In genomic region chr11:70688372-70688771, GRCm38 (mm10) we compare ENCODE assay signal across 8 mouse cellular contexts. TPM values are rescaled to one million over a fixed set of nuclear protein-coding genes. Genes with fewer than 3 reads are reported as not detected.
DNase-seq lines count a peak whose midpoint lies in the region; ATAC-seq and TF ChIP-seq lines count a peak whose summit lies in the region.

No protein-coding gene starts in this region.

- 9% methylated on average over 8 of the region's 8 CpGs for WGBS in kidney, embryonic 15.5 days
- WGBS in embryonic facial prominence, embryonic 10.5 days: 12% methylated on average over 8 of the region's 8 CpGs
- WGBS in hindbrain, embryonic 16.5 days: 9% methylated on average over 8 of the region's 8 CpGs
- WGBS in midbrain, postnatal 0 days: 9% methylated on average over 8 of the region's 8 CpGs

- no peaks in the 10 kb centered on the region for H3K27me3 ChIP-seq in kidney, embryonic 15.5 days
- no peaks in the 10 kb centered on the region for H3K27me3 ChIP-seq in embryonic facial prominence, embryonic 10.5 days (replicated peaks; ENCODE audit: low read depth, poor library complexity, severe bottlenecking)
- no peaks in the 10 kb centered on the region for H3K27me3 ChIP-seq in hindbrain, embryonic 16.5 days (replicated peaks; ENCODE audit: control insufficient read depth, insufficient read depth, low read length)
- H3K27me3 ChIP-seq in midbrain, postnatal 0 days (ENCODE audit: insufficient read depth, low read length): no peaks in the 10 kb centered on the region

- peak overlapping the region; percentile 72 for H3K9ac ChIP-seq in kidney, embryonic 15.5 days
- peak overlapping the region; percentile 91 for H3K9ac ChIP-seq in hindbrain, embryonic 16.5 days (ENCODE audit: low read depth, low read length)
- peak overlapping the region; percentile 89 for H3K9ac ChIP-seq in midbrain, postnatal 0 days (replicated peaks; ENCODE audit: low read length, poor library complexity, severe bottlenecking)

- H3K9me3 ChIP-seq in kidney, embryonic 15.5 days (replicated peaks): no peaks in the 10 kb centered on the region
- no peaks in the 10 kb centered on the region for H3K9me3 ChIP-seq in embryonic facial prominence, embryonic 10.5 days
- no peaks in the 10 kb centered on the region for H3K9me3 ChIP-seq in hindbrain, embryonic 16.5 days (ENCODE audit: control insufficient read depth, low read length)
- H3K9me3 ChIP-seq in midbrain, postnatal 0 days (ENCODE audit: low read length): no peaks in the 10 kb centered on the region

- peaks cover 25% of the 10 kb centered on the region for H3K36me3 ChIP-seq in kidney, embryonic 15.5 days
- H3K36me3 ChIP-seq in embryonic facial prominence, embryonic 10.5 days (replicated peaks): peaks cover 28% of the 10 kb centered on the region
- H3K36me3 ChIP-seq in hindbrain, embryonic 16.5 days (ENCODE audit: control insufficient read depth, insufficient read depth, low read length): peaks cover 13% of the 10 kb centered on the region
- H3K36me3 ChIP-seq in midbrain, postnatal 0 days (ENCODE audit: insufficient read depth, low read length): peaks cover 11% of the 10 kb centered on the region

- H3K4me3 ChIP-seq in kidney, embryonic 15.5 days (replicated peaks): peak overlapping the region; percentile 81
- H3K4me3 ChIP-seq in embryonic facial prominence, embryonic 10.5 days: peak overlapping the region; percentile 91
- H3K4me3 ChIP-seq in hindbrain, embryonic 16.5 days (ENCODE audit: low read length): peak overlapping the region; percentile 83
- peak overlapping the region; percentile 76 for H3K4me3 ChIP-seq in midbrain, postnatal 0 days (ENCODE audit: low read depth, low read length)

- peak overlapping the region; percentile 89 for H3K4me2 ChIP-seq in kidney, embryonic 15.5 days
- H3K4me2 ChIP-seq in hindbrain, embryonic 16.5 days (ENCODE audit: low read length): peak overlapping the region; percentile 81
- H3K4me2 ChIP-seq in midbrain, postnatal 0 days (ENCODE audit: low read depth, low read length, poor library complexity, severe bottlenecking): peak overlapping the region; percentile 59

- no peak for ATAC-seq in kidney, embryonic 15.5 days (replicated peaks; ENCODE audit: low FRiP score)
- peak; percentile 5; the same call in 1 of the 2 replicates for ATAC-seq in hindbrain, embryonic 16.5 days
- no peak for ATAC-seq in midbrain, postnatal 0 days (ENCODE audit: low FRiP score)

- peaks cover 22% of the 10 kb centered on the region for H3K4me1 ChIP-seq in kidney, embryonic 15.5 days
- H3K4me1 ChIP-seq in embryonic facial prominence, embryonic 10.5 days: peaks cover 25% of the 10 kb centered on the region
- peaks cover 19% of the 10 kb centered on the region for H3K4me1 ChIP-seq in hindbrain, embryonic 16.5 days (ENCODE audit: control insufficient read depth, insufficient read depth, low read depth, low read length)
- H3K4me1 ChIP-seq in midbrain, postnatal 0 days (ENCODE audit: insufficient read depth, low read length): peaks cover 14% of the 10 kb centered on the region

- H3K27ac ChIP-seq in kidney, embryonic 15.5 days: peak overlapping the region; percentile 92
- H3K27ac ChIP-seq in embryonic facial prominence, embryonic 10.5 days (replicated peaks): peak overlapping the region; percentile 92
- peak overlapping the region; percentile 87 for H3K27ac ChIP-seq in hindbrain, embryonic 16.5 days (ENCODE audit: low read depth, low read length)
- peak overlapping the region; percentile 80 for H3K27ac ChIP-seq in midbrain, postnatal 0 days (ENCODE audit: low read depth, low read length)

- DNase-seq in kidney, adult 8-10 months: no peak
- peak; percentile 20 for DNase-seq in embryonic facial prominence, embryonic 10.5 days (ENCODE audit: low spot score)
- peak; percentile 9 for DNase-seq in midbrain, postnatal 0 days (ENCODE audit: low spot score)
- no peak for DNase-seq in spleen, postnatal 14 days (ENCODE audit: low spot score in 2 of 2)
- DNase-seq in layer of hippocampus, postnatal 36 days: no peak
- DNase-seq in ovary, postnatal 36 days (ENCODE audit: low spot score): no peak

- no peak for TF ChIP-seq CTCF in midbrain, postnatal 0 days (IDR thresholded peaks at IDR 0.05)

RNA-seq across cellular contexts. Expression of gene Camta2, which starts 0.5 kb away (rescaled TPM):
- polyA plus RNA-seq in kidney, embryonic 15.5 days (2015; fragmentation: Nextera tagmentation; extraction: Ambion mirVana): 12.8 and 14.1 TPM in 2 replicates
- 10.5 and 10.9 TPM in 2 replicates for polyA plus RNA-seq in embryonic facial prominence, embryonic 10.5 days (2016; fragmentation: Nextera tagmentation; extraction: Ambion mirVana)
- 26.3 and 31.5 TPM in 2 replicates for polyA plus RNA-seq in hindbrain, embryonic 16.5 days (2015; fragmentation: Nextera tagmentation; extraction: Ambion mirVana)
- total RNA-seq in midbrain, postnatal 0 days (2014; rRNA removed): 20.3 and 24.0 TPM in 2 replicates
- 23.6 and 24.5 TPM in 2 replicates for polyA plus RNA-seq in midbrain, postnatal 0 days (2015; fragmentation: Nextera tagmentation; extraction: Ambion mirVana)
- 100 to 1,000 TPM; 362 to 388 TPM for total RNA-seq in layer of hippocampus, postnatal 36 days (2021)

RNA-seq across cellular contexts. Expression of gene Inca1, which starts 11.6 kb away (rescaled TPM):
- 1.2 and 2.3 TPM in 2 replicates for polyA plus RNA-seq in kidney, embryonic 15.5 days (2015; fragmentation: Nextera tagmentation; extraction: Ambion mirVana)
- 0.69 and 0.99 TPM in 2 replicates for polyA plus RNA-seq in embryonic facial prominence, embryonic 10.5 days (2016; fragmentation: Nextera tagmentation; extraction: Ambion mirVana)
- 1.2 and 1.4 TPM in 2 replicates for polyA plus RNA-seq in hindbrain, embryonic 16.5 days (2015; fragmentation: Nextera tagmentation; extraction: Ambion mirVana)
- total RNA-seq in midbrain, postnatal 0 days (2014; rRNA removed): 1.7 and 4.8 TPM in 2 replicates
- 2.1 and 2.2 TPM in 2 replicates for polyA plus RNA-seq in midbrain, postnatal 0 days (2015; fragmentation: Nextera tagmentation; extraction: Ambion mirVana)
- 1 to 10 TPM; 3.0 to 3.5 TPM for total RNA-seq in layer of hippocampus, postnatal 36 days (2021)

RNA-seq across cellular contexts. Expression of gene Kif1c, which starts 12.0 kb away (rescaled TPM):
- 3.5 and 3.6 TPM in 2 replicates for polyA plus RNA-seq in kidney, embryonic 15.5 days (2015; fragmentation: Nextera tagmentation; extraction: Ambion mirVana)
- 1.6 and 2.0 TPM in 2 replicates for polyA plus RNA-seq in embryonic facial prominence, embryonic 10.5 days (2016; fragmentation: Nextera tagmentation; extraction: Ambion mirVana)
- polyA plus RNA-seq in hindbrain, embryonic 16.5 days (2015; fragmentation: Nextera tagmentation; extraction: Ambion mirVana): 1.3 and 1.6 TPM in 2 replicates
- 30.9 and 31.7 TPM in 2 replicates for total RNA-seq in midbrain, postnatal 0 days (2014; rRNA removed)
- 1.6 and 1.9 TPM in 2 replicates for polyA plus RNA-seq in midbrain, postnatal 0 days (2015; fragmentation: Nextera tagmentation; extraction: Ambion mirVana)
- 10 to 100 TPM; 75.2 to 83.8 TPM for total RNA-seq in layer of hippocampus, postnatal 36 days (2021)

RNA-seq across cellular contexts. Expression of gene Spag7, which starts 19.2 kb away (rescaled TPM):
- 181 and 202 TPM in 2 replicates for polyA plus RNA-seq in kidney, embryonic 15.5 days (2015; fragmentation: Nextera tagmentation; extraction: Ambion mirVana)
- polyA plus RNA-seq in embryonic facial prominence, embryonic 10.5 days (2016; fragmentation: Nextera tagmentation; extraction: Ambion mirVana): 181 and 185 TPM in 2 replicates
- 151 and 161 TPM in 2 replicates for polyA plus RNA-seq in hindbrain, embryonic 16.5 days (2015; fragmentation: Nextera tagmentation; extraction: Ambion mirVana)
- 41.9 and 45.3 TPM in 2 replicates for total RNA-seq in midbrain, postnatal 0 days (2014; rRNA removed)
- 125 and 131 TPM in 2 replicates for polyA plus RNA-seq in midbrain, postnatal 0 days (2015; fragmentation: Nextera tagmentation; extraction: Ambion mirVana)
- total RNA-seq in layer of hippocampus, postnatal 36 days (2021): 10 to 100 TPM; 48.2 to 50.8 TPM

RNA-seq across cellular contexts. Expression of gene Eno3, which starts 31.4 kb away (rescaled TPM):
- polyA plus RNA-seq in kidney, embryonic 15.5 days (2015; fragmentation: Nextera tagmentation; extraction: Ambion mirVana): 30.3 and 38.5 TPM in 2 replicates
- 72.9 and 88.4 TPM in 2 replicates for polyA plus RNA-seq in embryonic facial prominence, embryonic 10.5 days (2016; fragmentation: Nextera tagmentation; extraction: Ambion mirVana)
- polyA plus RNA-seq in hindbrain, embryonic 16.5 days (2015; fragmentation: Nextera tagmentation; extraction: Ambion mirVana): 6.0 and 16.3 TPM in 2 replicates
- 7.2 and 9.9 TPM in 2 replicates for total RNA-seq in midbrain, postnatal 0 days (2014; rRNA removed)
- polyA plus RNA-seq in midbrain, postnatal 0 days (2015; fragmentation: Nextera tagmentation; extraction: Ambion mirVana): 5.8 and 7.6 TPM in 2 replicates
- 1 to 10 TPM; 5.2 to 7.4 TPM for total RNA-seq in layer of hippocampus, postnatal 36 days (2021)

Comparison
In these comparisons a context has a peak if more than half of its experiments do, and no peak if none do; other contexts are left out.
1. DNase-seq: peak in embryonic facial prominence, embryonic 10.5 days (single experiment) and midbrain, postnatal 0 days (single experiment); none in kidney, adult 8-10 months (0 of 2), spleen, postnatal 14 days (0 of 2), layer of hippocampus, postnatal 36 days (0 of 2) and ovary, postnatal 36 days (single experiment).
2. Peak in every context shown above with its lines, with median percentiles within 50 percentile points of each other: H3K27ac ChIP-seq, H3K4me2 ChIP-seq, H3K4me3 ChIP-seq and H3K9ac ChIP-seq.